Mouse (Mus musculus): ENCODE measurements around the gene Drd1. TPM values are rescaled to one million over a fixed set of nuclear protein-coding genes. Genes with fewer than 3 reads are reported as not detected.

Gene Drd1
- polyA plus RNA-seq (2017; shearing (Covaris generic)) = under 1 TPM in 1 of 3 experiments, not detected in 2; 0.09 TPM

- ATAC-seq = no peak
These were observed at the start of gene Drd1 for GRCm38 (mm10) chr13:54055448-54055861. Drd1 (minus strand) TSS chr13:54055705.

GRCm38 (mm10) chr13:54103866-54104265, 48.4 kb upstream of the Drd1 start:
- ATAC-seq = no peak

DNA sequence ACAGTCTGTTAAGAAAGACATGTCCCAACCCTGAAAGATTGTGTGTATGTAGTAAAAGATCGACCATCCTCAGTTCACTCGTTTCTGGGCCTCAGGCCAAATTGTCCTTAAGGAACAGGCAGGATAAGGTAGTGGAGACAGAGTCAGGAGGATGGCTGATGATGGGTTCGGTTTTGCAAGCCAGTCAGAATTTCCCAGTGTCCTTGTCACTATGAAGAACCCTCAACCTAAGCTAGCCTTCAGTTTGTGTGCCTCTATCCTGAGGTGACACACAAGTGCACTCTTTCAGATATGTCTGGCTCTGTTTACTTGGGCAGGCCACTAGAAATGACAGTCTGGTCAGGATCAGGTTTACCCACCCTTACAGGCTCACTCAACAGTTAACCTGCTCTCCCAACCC, 47.8 kb upstream of the Drd1 start:
- ATAC-seq = no peak

DNA sequence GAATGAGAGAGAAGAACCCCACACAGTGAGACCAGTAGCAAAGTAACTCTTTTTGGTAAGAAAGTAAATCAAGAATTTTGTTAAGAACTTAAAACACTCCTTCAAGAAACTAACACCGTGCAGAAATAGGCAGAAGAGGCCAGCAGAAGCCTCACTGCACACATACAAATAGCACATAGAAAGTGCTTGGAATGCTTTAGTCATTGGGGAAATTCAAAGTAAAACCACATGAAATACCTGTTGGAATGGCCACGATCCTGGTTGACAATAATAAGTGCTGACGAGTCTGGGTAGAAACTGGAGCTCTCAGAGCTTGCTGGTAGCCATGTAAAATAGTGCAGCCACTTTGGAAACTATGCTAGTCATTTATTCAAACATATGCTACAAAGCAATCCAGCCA, 46.6 kb upstream of the Drd1 start:
- no peak for ATAC-seq

- ATAC-seq = no peak
These were observed 45.7 kb upstream of the Drd1 start for GRCm38 (mm10) chr13:54101031-54101820.

GRCm38 (mm10) chr13:54097797-54098196, 42.3 kb upstream of the Drd1 start:
- no peak for ATAC-seq

GRCm38 (mm10) chr13:54097227-54097626, 41.7 kb upstream of the Drd1 start:
- ATAC-seq = no peak

DNA sequence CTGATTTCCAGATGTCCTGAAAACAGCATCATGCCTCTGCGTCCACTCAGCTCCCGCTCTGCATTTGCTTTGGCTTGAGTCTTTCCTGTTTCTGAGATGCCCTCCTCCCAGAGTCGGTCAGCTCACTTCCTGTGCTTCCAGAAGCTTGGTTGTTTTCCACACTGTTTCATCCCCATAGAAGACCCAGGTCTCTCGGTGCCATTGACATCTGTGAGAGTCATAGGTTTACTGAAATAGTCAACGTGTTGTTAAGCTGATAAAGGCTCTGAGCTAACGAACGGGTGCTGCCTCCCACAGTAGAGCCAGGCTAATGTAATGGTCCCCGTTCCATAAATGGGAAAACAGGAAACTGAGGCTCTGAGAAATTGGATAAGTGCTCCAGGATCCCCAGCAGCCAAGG, 40.2 kb upstream of the Drd1 start:
- no peak for ATAC-seq

- no peak for ATAC-seq
These were observed 39.5 kb upstream of the Drd1 start for GRCm38 (mm10) chr13:54094963-54095362.

DNA sequence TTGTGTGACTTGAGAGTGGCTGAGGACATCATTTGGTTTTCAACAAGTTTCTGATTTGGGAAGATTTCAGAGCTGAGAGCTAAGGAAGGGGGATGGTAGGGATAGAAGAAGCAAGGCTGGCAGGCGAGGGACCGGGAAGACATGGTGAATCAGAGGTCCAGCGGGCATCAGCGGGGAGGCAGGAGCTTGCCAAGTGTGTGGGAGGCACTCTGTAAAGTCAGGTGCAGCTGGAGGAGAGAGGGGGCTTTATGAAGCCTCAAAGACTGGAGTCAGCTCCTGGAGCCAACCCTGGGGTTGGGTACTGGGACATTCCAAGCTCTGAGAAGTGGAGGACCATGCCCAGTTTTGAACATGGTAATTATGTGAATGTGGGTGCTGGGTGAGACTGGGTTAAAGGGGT, 38.8 kb upstream of the Drd1 start:
- ATAC-seq = no peak

DNA sequence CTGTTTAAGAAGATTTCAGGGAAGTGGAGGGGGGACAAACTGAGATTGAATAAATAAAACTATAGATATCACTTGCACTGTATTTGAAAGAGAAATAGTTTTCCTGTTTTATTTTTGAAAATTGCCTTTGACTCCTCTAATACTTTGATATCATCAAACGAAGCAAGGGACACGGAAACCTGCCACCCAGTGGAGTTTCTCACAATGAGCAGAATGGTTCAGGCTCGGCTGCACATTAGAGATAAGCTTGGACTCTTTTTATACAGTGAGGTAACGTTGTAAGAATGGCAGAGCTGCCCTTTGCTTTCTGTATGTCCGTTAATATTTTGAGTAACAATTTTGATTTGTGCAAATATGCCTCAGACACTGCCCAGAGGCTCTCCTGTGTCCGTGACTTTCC, 36.2 kb upstream of the Drd1 start:
- ATAC-seq = no peak

GRCm38 (mm10) chr13:54085266-54085665, 29.8 kb upstream of the Drd1 start:
- ATAC-seq = no peak

- ATAC-seq = no peak
These were observed 29.3 kb upstream of the Drd1 start for GRCm38 (mm10) chr13:54084826-54085225.

- ATAC-seq = no peak
These were observed 28.7 kb upstream of the Drd1 start for GRCm38 (mm10) chr13:54084178-54084577.

- ATAC-seq = no peak
These were observed 27.4 kb upstream of the Drd1 start for GRCm38 (mm10) chr13:54082946-54083345.

DNA sequence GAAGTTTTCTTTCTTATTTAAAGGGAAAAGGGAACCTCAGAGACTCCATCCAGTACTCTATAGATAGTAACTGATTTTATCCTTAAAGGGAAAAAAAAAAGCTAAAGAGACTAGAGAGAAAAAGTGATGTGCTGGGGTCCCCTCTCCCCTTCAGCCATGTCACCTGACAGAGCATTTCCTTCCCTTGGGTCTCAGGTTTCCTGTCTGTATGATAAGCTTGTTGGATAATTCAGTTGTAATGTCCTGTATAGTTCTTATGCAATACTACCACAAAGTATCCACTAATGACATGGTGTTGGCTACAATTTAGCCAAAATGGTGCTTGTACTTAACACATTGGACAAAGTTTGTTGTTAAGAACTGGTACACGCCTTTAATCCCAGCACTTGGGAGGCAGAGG, 25.3 kb upstream of the Drd1 start:
- ATAC-seq = no peak

DNA sequence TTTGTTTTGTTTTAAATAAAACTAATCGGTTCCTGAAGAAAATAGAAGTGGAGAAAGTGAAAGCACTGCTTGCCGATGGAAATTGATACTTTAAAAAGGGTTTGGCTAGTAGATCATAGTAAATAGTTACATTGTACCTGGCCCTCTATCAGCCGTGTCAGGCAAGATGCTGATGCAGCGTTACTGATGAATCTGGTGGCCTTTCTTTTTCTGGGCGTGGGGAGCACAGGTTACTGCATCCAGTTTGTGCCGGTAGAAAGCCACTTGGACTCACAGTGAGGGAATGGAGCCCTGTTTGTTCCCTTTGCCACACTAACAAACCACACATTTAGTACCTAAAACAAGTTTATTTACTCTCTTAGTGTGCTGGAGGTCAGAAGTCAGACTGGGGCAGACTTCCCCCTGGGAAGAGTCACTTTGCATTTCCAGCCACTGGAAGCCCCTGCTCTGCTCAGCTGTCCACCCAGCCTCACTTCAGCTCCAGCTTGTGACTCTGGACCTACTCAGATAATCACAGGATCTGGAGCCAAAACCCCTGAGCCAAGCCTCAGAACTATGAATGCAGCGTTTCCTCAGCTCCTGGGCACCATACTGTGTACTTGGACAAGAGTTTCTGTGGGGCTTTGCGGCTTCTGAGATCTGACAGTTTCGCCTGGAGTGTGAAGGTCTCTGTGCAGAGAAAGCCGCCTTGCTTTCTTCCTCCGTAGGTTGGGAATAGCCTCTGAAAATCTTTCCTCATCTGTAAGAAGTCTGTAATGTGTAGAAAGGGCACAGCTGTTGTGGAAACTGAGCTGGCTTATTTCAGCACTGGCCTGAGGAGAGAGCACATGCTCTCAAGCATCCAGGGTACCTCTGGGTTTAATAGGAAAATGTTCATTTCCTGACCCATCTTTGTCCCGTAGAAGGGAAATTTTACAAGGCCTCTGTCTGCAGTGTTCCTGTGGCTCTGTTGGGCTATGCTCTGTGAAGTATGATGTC, 24.6 kb upstream of the Drd1 start:
- ATAC-seq = no peak

- ATAC-seq = no peak
These were observed 22.1 kb upstream of the Drd1 start for GRCm38 (mm10) chr13:54077470-54078174.

- no peak for ATAC-seq
These were observed 21.4 kb upstream of the Drd1 start for GRCm38 (mm10) chr13:54076762-54077460.

DNA sequence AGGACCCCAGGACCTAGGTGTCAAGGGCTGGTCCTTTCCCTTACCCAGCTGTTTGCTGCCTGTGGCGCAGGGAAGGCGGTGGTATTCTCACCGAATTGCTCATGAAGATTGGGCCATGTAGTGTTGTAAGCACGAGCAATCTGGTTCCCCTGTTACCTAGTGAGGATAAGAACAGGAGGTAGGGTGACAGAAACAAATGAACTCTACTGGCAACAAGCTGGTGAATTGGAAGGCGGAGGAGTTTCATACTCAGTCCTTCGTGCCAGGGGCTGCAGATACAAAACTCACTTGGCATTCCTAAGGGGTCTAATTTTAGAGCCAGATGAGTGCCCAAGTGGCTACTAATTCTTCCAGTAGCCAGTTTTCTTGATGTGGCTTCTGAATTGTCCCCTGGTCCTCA, 20.5 kb upstream of the Drd1 start:
- no peak for ATAC-seq

DNA sequence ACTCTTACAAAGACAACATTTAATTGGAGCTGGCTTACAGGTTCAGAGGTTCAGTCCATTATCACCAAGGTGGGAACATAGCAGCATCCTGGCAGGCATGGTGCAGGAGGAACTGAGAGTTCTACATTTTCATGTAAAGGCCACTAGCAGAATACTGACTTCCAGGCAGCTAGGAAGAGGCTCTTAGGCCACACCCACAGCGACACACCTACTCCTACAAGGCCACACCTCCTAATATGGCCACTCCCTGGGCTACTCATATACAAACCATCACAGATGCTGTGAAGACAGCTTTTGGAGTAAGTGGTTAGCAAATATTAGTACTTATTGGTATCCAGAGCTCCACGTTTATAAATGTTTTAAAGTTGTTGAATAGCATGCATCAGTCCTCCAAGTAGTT, 19.9 kb upstream of the Drd1 start:
- ATAC-seq = no peak

DNA sequence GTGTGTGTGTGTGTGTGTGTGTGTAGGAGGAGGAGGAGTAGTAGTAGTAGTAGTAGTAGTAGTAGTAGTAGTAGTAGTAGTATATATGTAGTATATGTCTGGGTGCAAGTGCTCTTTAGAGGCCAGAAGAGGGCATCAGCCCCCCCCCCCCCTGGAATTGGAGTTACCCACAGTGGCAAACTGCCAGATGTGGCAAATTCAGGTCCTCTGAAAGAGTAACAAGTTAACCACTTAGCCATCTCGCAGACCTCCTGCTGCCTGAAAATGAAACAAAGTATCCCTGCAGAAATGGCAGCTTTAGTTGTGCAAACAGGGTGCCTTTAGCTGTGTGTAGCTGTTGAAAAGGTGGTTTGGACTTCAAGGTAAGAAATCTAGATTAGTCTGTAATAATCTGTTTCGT, 18.0 kb upstream of the Drd1 start:
- no peak for ATAC-seq

All from inflammation-experienced regulatory T-cells, adult 6 months (primary cell).